Mouse (Mus musculus) spleen, postnatal 0 days (tissue): ENCODE measurements around the gene Gm2022. TPM values are rescaled to one million over a fixed set of nuclear protein-coding genes. Genes with fewer than 3 reads are reported as not detected.

ENCODE experiments used
- polyA plus RNA-seq: library from polyadenylated mRNA; unstranded; fragments of >200 nt; fragmentation: Nextera tagmentation; extraction: Ambion mirVana; gene quantifications from 2 replicates; pipeline ENCODE4 v1.2.1, GENCODE M21; 2015

Gm2022 gene
- polyA plus RNA-seq: not detected in 2 replicates

GRCm38 (mm10) chr12:87895070-87895469, at the start of gene Gm2022:
Gene Gm2022, plus strand, starts transcription at chr12:87895370.

DNA sequence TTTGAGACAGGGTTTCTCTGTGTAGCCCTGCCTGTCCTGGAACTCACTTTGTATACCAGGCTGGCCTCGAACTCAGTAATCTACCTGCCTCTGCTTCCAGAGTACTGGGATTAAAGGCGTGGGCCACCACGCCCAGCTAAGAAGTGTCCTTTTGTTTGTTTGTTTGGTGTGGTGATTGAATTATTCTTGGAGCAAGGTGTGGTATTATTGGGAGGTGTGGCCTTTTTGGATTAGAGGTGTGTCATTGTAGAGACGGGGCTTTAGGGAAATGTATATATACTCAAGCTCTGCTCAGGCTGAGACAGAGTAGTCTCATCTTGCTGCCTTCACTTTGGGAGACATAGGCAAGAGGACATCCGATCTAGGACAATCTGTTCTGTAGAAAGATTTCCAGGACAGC, 21.4 kb upstream of the Gm2022 start, which contains the start of gene Gm2016:
Gene Gm2016, plus strand, starts transcription at position 301 of the 400 bp plus-strand sequence.

GRCm38 (mm10) chr12:87919721-87920120, 24.6 kb downstream of the Gm2022 start, which contains the start of gene Gm2035:
Gene Gm2035, minus strand, starts transcription at chr12:87919857.

Other genes starting within 250 kb of the Gm2022 start
- gene Gm21319, start 119.6 kb upstream of the Gm2022 start, polyA plus RNA-seq: not detected in 2 replicates
- not detected in 2 replicates for gene Gm21936, start 99.9 kb upstream of the Gm2022 start, polyA plus RNA-seq
- not detected in 2 replicates for gene BB287469, start 78.8 kb upstream of the Gm2022 start, polyA plus RNA-seq
- not detected in 2 replicates for gene Gm2001, start 53.0 kb upstream of the Gm2022 start, polyA plus RNA-seq
- not detected in 2 replicates for gene Gm2016, start 21.3 kb upstream of the Gm2022 start, polyA plus RNA-seq
- not detected in 2 replicates for gene Gm2035, start 24.5 kb downstream of the Gm2022 start, polyA plus RNA-seq
- not detected in 2 replicates for gene Gm2042, start 58.7 kb downstream of the Gm2022 start, polyA plus RNA-seq
- gene Gm2075, start 116.5 kb downstream of the Gm2022 start, polyA plus RNA-seq: not detected in 2 replicates
- not detected in 2 replicates for gene Gm6803, start 123.4 kb downstream of the Gm2022 start, polyA plus RNA-seq
- gene Gm2056, start 131.6 kb downstream of the Gm2022 start, polyA plus RNA-seq: not detected in 2 replicates
- not detected in 2 replicates for gene Gm16368, start 188.3 kb downstream of the Gm2022 start, polyA plus RNA-seq